Mouse (Mus musculus) liver, adult 2 months (tissue): ENCODE data around the gene Nek6.

Experiments
- CTCF ChIP-seq: fragments of 200-500 bp; IDR thresholded peaks from 2 replicates; pipeline ENCODE4 v1.5.1; 2011; ENCODE audit warnings: low read depth, low read length, control low read depth
- POLR2A ChIP-seq: fragments of 200-500 bp; IDR thresholded peaks from 2 replicates; pipeline ENCODE4 v1.6.1; 2011; ENCODE audit warnings: low read length, control low read depth; ENCODE audit not compliant: insufficient read depth; ENCODE audit errors: extremely low read depth

- TF ChIP-seq POLR2A (no peak), CTCF (no peak)
Observed at GRCm38 (mm10) chr2:38544341-38544740, 32.9 kb downstream of the Nek6 start.
